Mouse (Mus musculus): Measurements from ENCODE around the gene Ckb. TPM values are rescaled to one million over a fixed set of nuclear protein-coding genes. Genes with fewer than 3 reads are reported as not detected.
A peak's percentile ranks its signal among the peaks of the same experiment; 100 is the strongest.
"Not testable (repeated sequence)": the region's sequence is repeated elsewhere in the genome, so short reads cannot be mapped to it uniquely, and the experiment has no call there.

Ckb gene
- polyA plus RNA-seq (2012; rRNA removed) (133 and 168 TPM in 2 replicates), polyA plus RNA-seq (2014; fragmentation: Nextera tagmentation; extraction: Ambion mirVana) (94.7 and 106 TPM in 2 replicates)

- Histone ChIP-seq H3K4me3 (replicated peaks; ENCODE audit: low read length) (peak within 1 kb of the TSS; percentile 56), H3K36me3 (ENCODE audit: control insufficient read depth, insufficient read depth, low read length) (no peaks in the 10 kb centered on the region), H3K4me1 (ENCODE audit: control insufficient read depth, insufficient read depth, low read length) (peaks cover 26% of the 10 kb centered on the region), H3K9ac (ENCODE audit: low read depth, low read length, severe bottlenecking) (peak within 1 kb of the TSS; percentile 56), H3K27ac (replicated peaks; ENCODE audit: low read depth, low read length) (no peak within 1 kb of the TSS), H3K9me3 (ENCODE audit: control insufficient read depth, low read length) (no peaks in the 10 kb centered on the region), H3K27me3 (ENCODE audit: control insufficient read depth, insufficient read depth, low read length) (peaks cover 43% of the 10 kb centered on the region), H3K4me2 (replicated peaks; ENCODE audit: low read depth, low read length, severe bottlenecking) (peak within 1 kb of the TSS; percentile 98)
- TF ChIP-seq POLR2A (IDR thresholded peaks at IDR 0.05; ENCODE audit: borderline replicate concordance, extremely low read depth, insufficient read depth, insufficient read length), result no peak
- peak; percentile 83 for DNase-seq (ENCODE audit: low spot score)
- ATAC-seq (ENCODE audit: low FRiP score, low read depth), result peak; percentile 71
- WGBS, result under 1% methylated on average over 26 of the region's 31 CpGs
These were observed at the start of gene Ckb for GRCm38 (mm10) chr12:111672176-111672575. TSS of gene Ckb (minus strand) at chr12:111672338.

DNA sequence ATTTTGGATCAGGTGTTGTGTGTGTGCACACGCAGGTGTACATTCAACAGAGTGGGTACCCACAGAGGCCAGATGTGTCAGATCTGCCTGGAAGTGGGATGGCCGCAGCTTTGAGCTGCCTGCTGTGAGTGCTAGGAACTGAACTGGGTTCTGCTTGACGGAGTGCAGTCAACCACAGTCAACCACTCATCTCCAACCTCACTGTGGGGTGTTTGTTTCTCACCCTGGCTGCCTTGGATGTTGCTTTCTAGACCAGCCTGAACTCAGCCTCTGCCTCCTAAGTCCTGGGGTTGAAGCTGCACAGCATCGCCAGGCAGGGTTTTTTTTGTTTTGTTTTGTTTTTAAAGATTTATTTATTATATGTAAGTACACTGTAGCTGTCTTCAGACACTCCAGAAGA is 48.1 kb upstream of the Ckb start:
- H3K9ac ChIP-seq (ENCODE audit: low read depth, low read length, severe bottlenecking), result no peak overlapping the region
- no peak overlapping the region for H3K4me2 ChIP-seq (replicated peaks; ENCODE audit: low read depth, low read length, severe bottlenecking)
- no peaks in the 10 kb centered on the region for H3K4me1 ChIP-seq (ENCODE audit: control insufficient read depth, insufficient read depth, low read length)
- no peak for TF ChIP-seq POLR2A (IDR thresholded peaks at IDR 0.05; ENCODE audit: borderline replicate concordance, extremely low read depth, insufficient read depth, insufficient read length)
- H3K27ac ChIP-seq (replicated peaks; ENCODE audit: low read depth, low read length), result no peak overlapping the region
- ATAC-seq (ENCODE audit: low FRiP score, low read depth), result no peak
- 88% methylated on average over 4 of the region's 4 CpGs for WGBS
- H3K4me3 ChIP-seq (replicated peaks; ENCODE audit: low read length), result no peak overlapping the region
- no peaks in the 10 kb centered on the region for H3K27me3 ChIP-seq (ENCODE audit: control insufficient read depth, insufficient read depth, low read length)
- no peak for DNase-seq (ENCODE audit: low spot score)
- H3K36me3 ChIP-seq (ENCODE audit: control insufficient read depth, insufficient read depth, low read length), result peaks cover 18% of the 10 kb centered on the region
- H3K9me3 ChIP-seq (ENCODE audit: control insufficient read depth, low read length), result no peaks in the 10 kb centered on the region

DNA sequence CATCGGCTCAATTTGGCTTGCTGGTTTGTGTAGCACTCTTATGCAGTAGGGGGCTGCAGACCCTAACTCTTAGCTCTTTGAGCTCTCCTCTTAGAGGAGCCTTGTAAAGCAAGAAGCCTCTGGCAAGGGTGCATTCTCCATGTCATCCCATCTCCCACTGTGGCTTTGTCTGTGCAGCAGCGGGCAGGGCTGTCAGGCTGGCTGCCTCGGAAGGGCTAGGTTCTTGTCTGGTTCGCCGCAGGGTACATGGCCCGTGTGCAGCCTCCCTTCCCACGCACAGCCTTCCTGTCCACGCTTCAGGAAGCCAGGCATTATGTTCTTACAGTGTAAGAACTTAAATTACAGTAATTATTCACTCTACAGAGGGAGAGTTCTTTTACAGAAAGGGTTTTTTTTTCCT is 46.5 kb upstream of the Ckb start:
- no peak for ATAC-seq (ENCODE audit: low FRiP score, low read depth)
- Histone ChIP-seq H3K4me1 (ENCODE audit: control insufficient read depth, insufficient read depth, low read length) (peaks cover 6% of the 10 kb centered on the region; the same call in 1 of the 2 replicates), H3K4me3 (replicated peaks; ENCODE audit: low read length) (no peak overlapping the region), H3K4me2 (replicated peaks; ENCODE audit: low read depth, low read length, severe bottlenecking) (0 out of 2 replicates have a peak overlapping the region, but pooled peaks have one; percentile 13), H3K27me3 (ENCODE audit: control insufficient read depth, insufficient read depth, low read length) (no peaks in the 10 kb centered on the region), H3K36me3 (ENCODE audit: control insufficient read depth, insufficient read depth, low read length) (peaks cover 9% of the 10 kb centered on the region), H3K27ac (replicated peaks; ENCODE audit: low read depth, low read length) (no peak overlapping the region), H3K9ac (ENCODE audit: low read depth, low read length, severe bottlenecking) (no peak overlapping the region), H3K9me3 (ENCODE audit: control insufficient read depth, low read length) (no peaks in the 10 kb centered on the region)
- no peak for DNase-seq (ENCODE audit: low spot score)
- WGBS, result 65% methylated on average over 8 of the region's 8 CpGs
- no peak for TF ChIP-seq POLR2A (IDR thresholded peaks at IDR 0.05; ENCODE audit: borderline replicate concordance, extremely low read depth, insufficient read depth, insufficient read length)

- Histone ChIP-seq H3K27ac (replicated peaks; ENCODE audit: low read depth, low read length) (no peak overlapping the region), H3K27me3 (ENCODE audit: control insufficient read depth, insufficient read depth, low read length) (no peaks in the 10 kb centered on the region), H3K4me3 (replicated peaks; ENCODE audit: low read length) (no peak overlapping the region), H3K36me3 (ENCODE audit: control insufficient read depth, insufficient read depth, low read length) (peaks cover 6% of the 10 kb centered on the region), H3K4me2 (replicated peaks; ENCODE audit: low read depth, low read length, severe bottlenecking) (no peak overlapping the region), H3K9ac (ENCODE audit: low read depth, low read length, severe bottlenecking) (no peak overlapping the region), H3K9me3 (ENCODE audit: control insufficient read depth, low read length) (no peaks in the 10 kb centered on the region), H3K4me1 (ENCODE audit: control insufficient read depth, insufficient read depth, low read length) (peaks cover 12% of the 10 kb centered on the region)
- WGBS, result 95% methylated on average over 7 of the region's 7 CpGs
- ATAC-seq (ENCODE audit: low FRiP score, low read depth) (no peak), DNase-seq (ENCODE audit: low spot score) (no peak)
- TF ChIP-seq POLR2A (IDR thresholded peaks at IDR 0.05; ENCODE audit: borderline replicate concordance, extremely low read depth, insufficient read depth, insufficient read length), result no peak
These were observed 44.4 kb upstream of the Ckb start for GRCm38 (mm10) chr12:111716505-111716904.

GRCm38 (mm10) chr12:111713880-111714279 is 41.7 kb upstream of the Ckb start:
- not testable (repeated sequence) for H3K27me3 ChIP-seq (ENCODE audit: control insufficient read depth, insufficient read depth, low read length); DNase-seq (ENCODE audit: low spot score); H3K27ac ChIP-seq (replicated peaks; ENCODE audit: low read depth, low read length); H3K9me3 ChIP-seq (ENCODE audit: control insufficient read depth, low read length); H3K9ac ChIP-seq (ENCODE audit: low read depth, low read length, severe bottlenecking); ATAC-seq (ENCODE audit: low FRiP score, low read depth)
- H3K36me3 ChIP-seq (ENCODE audit: control insufficient read depth, insufficient read depth, low read length), result peaks cover 25% of the 10 kb centered on the region
- 78% methylated on average over 6 of the region's 6 CpGs for WGBS
- peak overlapping the region; percentile 99 for H3K4me3 ChIP-seq (replicated peaks; ENCODE audit: low read length)
- peaks cover 13% of the 10 kb centered on the region for H3K4me1 ChIP-seq (ENCODE audit: control insufficient read depth, insufficient read depth, low read length)
- H3K4me2 ChIP-seq (replicated peaks; ENCODE audit: low read depth, low read length, severe bottlenecking), result peak overlapping the region; percentile 87

All from limb, embryonic 14.5 days (tissue).